Mouse (Mus musculus) G1E (cell line): Measurements from ENCODE around the gene Rtl6. TPM values are rescaled to one million over a fixed set of nuclear protein-coding genes. Genes with fewer than 3 reads are reported as not detected.

Experiments used
- ATAC-seq: 2 replicates; pipeline ENCODE4 v1.8.0; 2016; ENCODE audit warnings: mild to moderate bottlenecking; ENCODE audit not compliant: insufficient number of reproducible peaks, poor library complexity, low FRiP score, severe bottlenecking; ENCODE audit errors: extremely low read depth
- DNase-seq: peaks from one replicate; pipeline ENCODE4 v3.0.0; 2012; ENCODE audit warnings: low spot score
- H3K27me3 ChIP-seq: 2 replicates; pipeline ENCODE4 v1.6.1; 2012; ENCODE audit warnings: mild to moderate bottlenecking, low read length, inconsistent platforms; ENCODE audit not compliant: insufficient read depth
- H3K36me3 ChIP-seq: replicated peaks from 2 replicates; pipeline ENCODE3; 2012; ENCODE audit warnings: mild to moderate bottlenecking, inconsistent platforms
- H3K4me1 ChIP-seq: 2 replicates; pipeline ENCODE4 v1.6.1; 2012; ENCODE audit warnings: low read depth, low read length, inconsistent platforms, mixed read lengths; ENCODE audit not compliant: insufficient read depth
- H3K4me3 ChIP-seq: 2 replicates; pipeline ENCODE4 v1.5.1; 2012; ENCODE audit warnings: low read depth, mild to moderate bottlenecking, inconsistent platforms, low read length, moderate library complexity, mixed read lengths
- H3K9me3 ChIP-seq: replicated peaks from 2 replicates; pipeline ENCODE4 v1.6.1; 2012; ENCODE audit warnings: inconsistent platforms
- CTCF ChIP-seq: IDR thresholded peaks from 2 replicates; pipeline ENCODE4 v1.5.1; 2012; ENCODE audit warnings: low read depth, low read length, inconsistent platforms, mixed read lengths
- GATA1 ChIP-seq: IDR thresholded peaks from 2 replicates; pipeline ENCODE4 v1.6.1; 2012; ENCODE audit warnings: borderline replicate concordance, low read length, inconsistent platforms, mixed read lengths
- GATA2 ChIP-seq: IDR thresholded peaks from 2 replicates; pipeline ENCODE4 v1.6.1; 2012; ENCODE audit warnings: low read depth, low read length, inconsistent platforms, borderline replicate concordance
- POLR2AphosphoS5 ChIP-seq: IDR thresholded peaks from 2 replicates; pipeline ENCODE4 v1.6.1; 2012; ENCODE audit warnings: low read depth, low read length, inconsistent platforms; ENCODE audit not compliant: insufficient replicate concordance
- TAL1 ChIP-seq: conservative IDR thresholded peaks from 2 replicates; pipeline ENCODE4 v1.6.1; 2012; ENCODE audit warnings: low read depth, low read length, inconsistent platforms, mixed read lengths
- polyA plus RNA-seq: library from polyadenylated mRNA; stranded (reverse); fragments of >175 nt; gene quantifications from 2 replicates; pipeline ENCODE4 v1.2.3, GENCODE M21; 2012
- total RNA-seq, 2 experiments: library from RNA; stranded (forward) in 1 of 2; stranded (reverse) in 1 of 2; fragments of 200-1000 nt in 1 of 2; fragments of >200 nt in 1 of 2; fragmentation: Nextera tagmentation in 1 of 2; gene quantifications; 2 replicates each; pipeline ENCODE4 v1.2.3; 2014 to 2017

Rtl6 gene
- total and polyA plus RNA-seq, 3 experiments = 0.16 TPM; not detected in 2

DNA sequence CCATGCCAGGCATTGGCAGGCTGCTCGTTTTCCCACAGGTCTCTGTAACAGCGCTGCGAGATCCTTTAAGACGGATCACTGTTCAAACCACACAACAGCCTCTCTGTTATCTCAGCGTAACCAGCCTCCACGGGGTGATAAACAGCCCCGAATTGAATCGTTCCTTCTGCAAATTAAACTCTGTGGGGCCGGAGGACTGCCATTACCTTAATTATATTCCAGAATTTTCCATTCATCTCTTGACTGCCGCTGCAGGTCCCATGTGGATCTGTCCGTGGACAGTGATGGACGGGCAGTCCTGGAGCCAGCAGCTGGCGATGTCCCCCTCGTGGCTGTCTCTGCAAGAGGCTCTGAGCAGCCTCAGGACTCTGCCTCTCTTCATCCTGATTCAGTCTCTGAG, 30.7 kb downstream of the Rtl6 start:
- TF ChIP-seq CTCF (no peak), GATA1 (no peak), POLR2AphosphoS5 (no peak), GATA2 (no peak), TAL1 (no peak)
- Histone ChIP-seq H3K36me3 (no peaks in the 10 kb centered on the region), H3K4me1 (no peaks in the 10 kb centered on the region), H3K27me3 (no peaks in the 10 kb centered on the region), H3K4me3 (no peak overlapping the region), H3K9me3 (peaks cover 83% of the 10 kb centered on the region)
- DNase-seq (no peak), ATAC-seq (no peak)

DNA sequence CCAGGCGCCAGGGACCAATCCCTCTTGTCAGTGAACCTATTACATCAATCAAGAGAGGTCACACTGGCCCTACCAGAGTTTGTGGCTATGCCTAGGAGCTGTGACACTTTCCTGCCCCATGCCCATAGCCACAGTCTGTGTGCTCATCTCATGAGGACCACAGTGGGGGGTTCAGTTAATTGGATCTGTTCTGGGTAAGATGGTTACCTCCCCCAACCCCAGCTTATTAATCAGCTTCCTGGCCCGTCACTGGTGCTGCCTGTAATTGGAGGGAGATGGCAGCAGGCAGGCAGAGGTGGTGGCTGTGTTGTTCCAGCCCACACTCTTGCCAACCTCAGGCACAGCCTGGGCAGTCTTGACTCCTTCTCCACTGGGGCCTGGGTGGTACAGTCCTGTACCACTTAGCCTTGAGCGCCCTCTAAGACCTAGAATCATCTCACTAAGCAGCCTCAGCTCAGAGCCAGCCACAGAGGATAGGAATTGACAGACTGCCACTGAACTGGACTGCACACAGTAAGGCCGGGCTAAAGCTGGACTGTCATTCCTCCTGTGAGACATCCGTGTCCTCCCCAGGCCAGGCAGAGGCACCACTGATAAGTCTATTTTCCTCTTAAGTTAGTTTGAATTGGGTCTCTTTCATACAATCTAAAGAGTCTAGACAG, 32.3 kb downstream of the Rtl6 start:
- no peaks in the 10 kb centered on the region for H3K27me3 ChIP-seq
- TF ChIP-seq POLR2AphosphoS5 (no peak), TAL1 (no peak), GATA1 (no peak), CTCF (no peak), GATA2 (no peak)
- no peak overlapping the region for H3K4me3 ChIP-seq
- ATAC-seq (no peak), DNase-seq (no peak)
- no peaks in the 10 kb centered on the region for H3K36me3 ChIP-seq
- H3K9me3 ChIP-seq = peaks cover 79% of the 10 kb centered on the region
- H3K4me1 ChIP-seq = no peaks in the 10 kb centered on the region

DNA sequence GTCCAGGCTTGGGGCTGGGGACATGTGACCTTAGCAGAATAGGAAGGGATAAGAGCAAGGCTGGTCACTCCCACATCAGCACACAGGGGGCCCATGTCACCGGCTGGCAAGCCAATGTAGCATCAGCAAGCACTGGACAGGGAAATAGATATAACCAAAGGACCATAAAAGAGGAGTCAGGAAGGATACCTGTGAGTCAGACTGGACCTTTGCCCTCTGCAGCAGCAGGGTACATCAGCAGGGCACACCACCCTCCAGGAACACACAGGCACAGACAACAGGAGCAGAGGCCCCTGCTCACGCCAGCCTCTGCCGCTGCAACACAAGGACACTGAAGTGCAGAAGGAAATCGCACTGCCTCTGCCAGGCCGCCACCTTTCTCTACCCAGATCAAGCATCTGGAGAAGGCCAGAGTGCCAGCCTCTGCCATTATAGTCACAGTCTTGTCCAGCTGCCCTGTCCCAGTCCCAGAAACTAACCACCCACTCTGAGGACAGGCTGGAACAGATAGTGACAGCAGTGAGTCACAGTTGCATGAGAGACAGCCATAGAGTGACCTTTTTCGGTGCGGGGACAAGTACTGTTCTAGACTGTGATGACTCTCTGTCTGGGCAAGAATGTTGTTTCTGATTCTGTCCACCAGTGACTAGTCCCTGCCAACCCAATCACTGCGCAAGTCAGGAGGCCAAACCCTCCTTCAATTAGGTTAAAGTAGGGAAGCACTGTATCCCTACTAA, 34.5 kb downstream of the Rtl6 start:
- ATAC-seq (no peak), DNase-seq (no peak)
- H3K9me3 ChIP-seq = peaks cover 83% of the 10 kb centered on the region
- no peaks in the 10 kb centered on the region for H3K4me1 ChIP-seq
- no peaks in the 10 kb centered on the region for H3K36me3 ChIP-seq
- no peaks in the 10 kb centered on the region for H3K27me3 ChIP-seq
- TF ChIP-seq CTCF = no peak
- TF ChIP-seq GATA2 = no peak
- no peak for TF ChIP-seq TAL1
- TF ChIP-seq GATA1 = no peak
- TF ChIP-seq POLR2AphosphoS5 = no peak
- H3K4me3 ChIP-seq = no peak overlapping the region

DNA sequence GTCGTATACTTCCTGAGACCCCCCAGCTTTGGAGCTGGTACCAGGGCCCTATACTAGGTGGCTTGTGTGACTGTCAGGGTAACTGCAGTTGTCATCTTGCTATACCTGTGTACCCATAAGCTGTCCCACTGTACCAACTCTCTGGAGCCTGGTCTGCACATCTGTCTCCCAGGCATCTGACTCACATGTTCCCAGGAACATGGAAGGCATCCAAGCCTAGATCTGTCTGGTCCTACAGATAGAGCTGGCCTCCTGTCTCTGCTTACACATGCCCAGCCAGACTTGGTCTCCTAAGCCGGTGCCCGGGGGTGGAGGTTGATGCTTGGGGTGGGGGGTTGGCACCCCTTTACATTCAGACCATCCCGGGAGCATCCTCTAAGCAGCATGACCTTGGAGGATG, 36.1 kb downstream of the Rtl6 start:
- no peak for TF ChIP-seq CTCF
- TF ChIP-seq GATA2 = no peak
- no peak for TF ChIP-seq POLR2AphosphoS5
- no peak for TF ChIP-seq GATA1
- TF ChIP-seq TAL1 = no peak
- Histone ChIP-seq H3K9me3 (peaks cover 83% of the 10 kb centered on the region), H3K4me3 (no peak overlapping the region), H3K4me1 (no peaks in the 10 kb centered on the region), H3K36me3 (no peaks in the 10 kb centered on the region), H3K27me3 (no peaks in the 10 kb centered on the region)
- no peak for DNase-seq
- ATAC-seq = no peak

DNA sequence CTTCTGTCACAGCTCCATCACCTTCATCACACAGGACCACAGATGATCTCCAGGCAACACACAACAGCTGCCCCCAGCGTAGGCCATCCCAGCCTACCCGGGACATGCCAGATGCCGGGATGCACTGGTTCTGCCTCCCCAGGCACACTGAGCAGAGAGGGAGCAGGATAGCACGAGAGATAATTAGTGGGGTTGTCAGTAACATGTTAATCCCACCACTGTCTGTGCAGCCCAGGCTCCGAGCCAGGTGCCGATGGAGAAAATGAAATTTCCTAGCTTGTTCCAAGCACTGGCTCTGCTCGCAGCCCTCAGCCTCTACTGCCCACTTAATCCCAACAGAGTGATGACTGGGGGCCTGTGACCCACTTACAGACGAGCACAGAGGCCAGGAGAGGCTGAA, 39.1 kb downstream of the Rtl6 start:
- Histone ChIP-seq H3K4me1 (no peaks in the 10 kb centered on the region), H3K9me3 (peaks cover 76% of the 10 kb centered on the region), H3K27me3 (no peaks in the 10 kb centered on the region), H3K36me3 (no peaks in the 10 kb centered on the region), H3K4me3 (no peak overlapping the region)
- ATAC-seq = no peak
- no peak for DNase-seq
- TF ChIP-seq POLR2AphosphoS5 = no peak
- TF ChIP-seq CTCF = no peak
- no peak for TF ChIP-seq TAL1
- no peak for TF ChIP-seq GATA1
- no peak for TF ChIP-seq GATA2

DNA sequence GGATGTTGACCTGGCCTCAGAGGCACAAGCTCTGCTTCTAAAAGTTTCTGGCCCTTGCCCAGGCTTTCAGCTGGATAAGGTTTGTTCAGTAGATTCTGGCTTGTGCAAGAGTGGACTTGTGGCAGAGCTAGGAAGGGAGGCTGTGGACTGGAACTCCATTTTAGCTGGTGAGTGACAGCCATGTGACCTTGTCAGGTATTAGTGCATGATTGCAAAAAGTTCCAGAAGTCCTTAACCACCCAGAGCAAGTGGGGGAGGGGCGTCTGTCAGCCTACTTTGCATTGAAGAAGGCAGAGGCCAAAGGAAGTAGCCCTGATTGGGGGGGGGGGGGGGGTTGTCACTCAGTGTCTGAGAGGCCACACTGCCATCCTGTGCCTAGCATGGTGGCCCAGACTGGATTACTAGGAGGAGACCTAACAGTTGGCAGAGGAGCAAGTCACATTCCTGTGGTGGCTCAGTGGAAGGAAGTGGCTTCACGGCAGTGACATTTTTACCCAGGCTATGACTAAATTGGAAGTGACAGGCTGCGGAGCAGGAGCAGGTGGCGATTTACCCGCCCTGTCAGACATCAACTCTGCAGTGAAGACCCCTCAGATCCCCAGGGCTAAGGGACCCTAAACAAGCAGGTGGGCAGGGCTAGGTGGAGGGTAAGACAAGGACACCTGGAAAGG, 44.9 kb downstream of the Rtl6 start:
- H3K36me3 ChIP-seq = no peaks in the 10 kb centered on the region
- no peak for DNase-seq
- no peaks in the 10 kb centered on the region for H3K4me1 ChIP-seq
- no peak overlapping the region for H3K4me3 ChIP-seq
- ATAC-seq = no peak
- no peaks in the 10 kb centered on the region for H3K27me3 ChIP-seq
- H3K9me3 ChIP-seq = peaks cover 76% of the 10 kb centered on the region
- TF ChIP-seq POLR2AphosphoS5 (no peak), GATA1 (no peak), TAL1 (no peak), GATA2 (no peak), CTCF (no peak)
